Mouse (Mus musculus) adrenal gland, adult 18-20 months (tissue): ENCODE data around the gene Skiv2l. TPM values are rescaled to one million over a fixed set of nuclear protein-coding genes. Genes with fewer than 3 reads are reported as not detected.

Experiments
- microRNA-seq, 2 experiments: library from miRNA; unstranded; fragments of <30 nt; microRNA quantifications; one replicate each; pipeline ENCODE4 v1.2.0; 2021; ENCODE audit warnings: borderline number of aligned reads in 2 of 2
- total RNA-seq, 2 experiments: library from RNA; stranded (reverse); gene quantifications; 1 replicate in 1 of 2; 2 replicates in 1 of 2; pipeline ENCODE4 v1.2.3; 2021

Gene Skiv2l
- total RNA-seq, 2 experiments from 2014 or later: 60.8 to 65.9 TPM

Small RNA genes lying within 50 kb of the gene (microRNA-seq; reads per million reads assigned to microRNA genes)
- gene Mir6970 (0.95 to 1.8 reads per million in 2 experiments), gene Mir6971 (1.2 to 3.3 reads per million in 2 experiments), gene Mir6972 (0 reads per million in 2 experiments)

Other genes starting within 250 kb of the Skiv2l start
- gene Rnf5, start 246.5 kb downstream of the Skiv2l start, total RNA-seq: 10 to 100 TPM; 71.8 to 86.7 TPM
- 100 to 1,000 TPM; 106 to 112 TPM for gene Agpat1, start 245.9 kb downstream of the Skiv2l start, total RNA-seq
- gene Egfl8, start 234.2 kb downstream of the Skiv2l start, total RNA-seq: 1 to 10 TPM; 1.9 to 3.9 TPM
- gene Ppt2, start 221.7 kb downstream of the Skiv2l start, total RNA-seq: 10 to 100 TPM; 56.9 to 71.5 TPM
- gene Prrt1, start 220.7 kb downstream of the Skiv2l start, total RNA-seq: 10 to 100 TPM; 10.4 to 17.9 TPM
- gene Fkbpl, start 205.4 kb downstream of the Skiv2l start, total RNA-seq: 10 to 100 TPM; 12.8 to 17.5 TPM
- 10 to 100 TPM; 46.5 to 48.6 TPM for gene Atf6b, start 203.1 kb downstream of the Skiv2l start, total RNA-seq
- gene Tnxb, start 179.7 kb downstream of the Skiv2l start, total RNA-seq: 10 to 100 TPM; 19.8 to 25.2 TPM
- 100 to 1,000 TPM in 1 of 2 experiments, 10 to 100 TPM in 1; 99.1 to 174 TPM for gene C4b, start 106.3 kb downstream of the Skiv2l start, total RNA-seq
- over 10,000 TPM in 1 of 2 experiments, 1,000 to 10,000 TPM in 1; 3,976 to 16,190 TPM for gene Cyp21a1, start 45.6 kb downstream of the Skiv2l start, total RNA-seq
- gene Stk19, start 13.3 kb downstream of the Skiv2l start, total RNA-seq: 10 to 100 TPM; 54.2 to 62.5 TPM
- gene Dxo, start 13.2 kb downstream of the Skiv2l start, total RNA-seq: 10 to 100 TPM; 75.5 to 82.1 TPM
- 10 to 100 TPM; 46.1 to 54.5 TPM for gene Nelfe, start 181 bp upstream of the Skiv2l start, total RNA-seq
- gene Cfb, start 12.3 kb upstream of the Skiv2l start, total RNA-seq: 10 to 100 TPM; 14.6 to 38.9 TPM
- gene Zbtb12, start 29.3 kb upstream of the Skiv2l start, total RNA-seq: 10 to 100 TPM in 1 of 2 experiments, 1 to 10 TPM in 1; 9.9 to 12.4 TPM
- under 1 TPM in 1 of 2 experiments, not detected in 1; 0.19 TPM for gene Gm20547, start 31.8 kb upstream of the Skiv2l start, total RNA-seq
- gene C2, start 48.1 kb upstream of the Skiv2l start, total RNA-seq: 10 to 100 TPM; 88.3 to 89.2 TPM
- gene Ehmt2, start 48.3 kb upstream of the Skiv2l start, total RNA-seq: 100 to 1,000 TPM; 101 to 144 TPM
- gene Slc44a4, start 64.3 kb upstream of the Skiv2l start, total RNA-seq: under 1 TPM; 0.30 to 0.51 TPM
- gene Neu1, start 81.0 kb upstream of the Skiv2l start, total RNA-seq: 10 to 100 TPM; 22.5 to 24.3 TPM
- 100 to 1,000 TPM; 635 to 643 TPM for gene Hspa1b, start 109.0 kb upstream of the Skiv2l start, total RNA-seq
- gene Gm20481, start 119.7 kb upstream of the Skiv2l start, total RNA-seq: under 1 TPM in 1 of 2 experiments, not detected in 1; 0.60 TPM
- 100 to 1,000 TPM; 195 to 256 TPM for gene Hspa1a, start 121.9 kb upstream of the Skiv2l start, total RNA-seq
- gene Hspa1l, start 122.5 kb upstream of the Skiv2l start, total RNA-seq: under 1 TPM; 0.30 to 0.58 TPM
- 10 to 100 TPM; 31.9 to 34.5 TPM for gene Lsm2, start 131.7 kb upstream of the Skiv2l start, total RNA-seq
- gene Vars, start 150.8 kb upstream of the Skiv2l start, total RNA-seq: 10 to 100 TPM; 49.8 to 64.8 TPM
- gene Vwa7, start 166.4 kb upstream of the Skiv2l start, total RNA-seq: under 1 TPM; 0.50 to 0.61 TPM
- under 1 TPM in 1 of 2 experiments, not detected in 1; 0.51 TPM for gene Sapcd1, start 177.8 kb upstream of the Skiv2l start, total RNA-seq
- gene Msh5, start 196.5 kb upstream of the Skiv2l start, total RNA-seq: 1 to 10 TPM; 1.1 to 1.3 TPM
- 10 to 100 TPM; 71.9 to 92.9 TPM for gene Clic1, start 199.8 kb upstream of the Skiv2l start, total RNA-seq
- 10 to 100 TPM in 1 of 2 experiments, 1 to 10 TPM in 1; 9.1 to 17.0 TPM for gene Ddah2, start 208.8 kb upstream of the Skiv2l start, total RNA-seq
- gene Ly6g6c, start 215.2 kb upstream of the Skiv2l start, total RNA-seq: not detected
- under 1 TPM; 0.13 to 0.22 TPM for gene Mpig6b, start 216.0 kb upstream of the Skiv2l start, total RNA-seq
- gene Ly6g6e, start 226.7 kb upstream of the Skiv2l start, total RNA-seq: not detected
- gene Ly6g6d, start 227.9 kb upstream of the Skiv2l start, total RNA-seq: not detected
- gene Ly6g6f, start 235.4 kb upstream of the Skiv2l start, total RNA-seq: not detected
- gene Abhd16a, start 239.1 kb upstream of the Skiv2l start, total RNA-seq: 10 to 100 TPM; 75.0 to 88.2 TPM